Mouse (Mus musculus) hindbrain, postnatal 0 days (tissue): ENCODE measurements around the gene Arsg. TPM values are rescaled to one million over a fixed set of nuclear protein-coding genes. Genes with fewer than 3 reads are reported as not detected.

Experiments used
- ATAC-seq: fragments of 200-750 bp; cut with Nextera tagmentation; 2 replicates; pipeline ENCODE4 v1.8.0; 2017; ENCODE audit warnings: mild to moderate bottlenecking, moderate TSS enrichment, moderate library complexity
- DNase-seq: peaks from one replicate; pipeline ENCODE4 v3.0.0-alpha.2; 2015; ENCODE audit warnings: low spot score
- H3K27ac ChIP-seq: fragments of 300-500 bp; sonication (generic); 2 replicates; pipeline ENCODE4 v1.5.1; 2014; ENCODE audit warnings: mild to moderate bottlenecking
- H3K27me3 ChIP-seq: fragments of 300-500 bp; sonication (generic); 2 replicates; pipeline ENCODE4 v1.6.1; 2014; ENCODE audit warnings: low read length, mixed read lengths; ENCODE audit not compliant: insufficient read depth
- H3K36me3 ChIP-seq: fragments of 300-500 bp; sonication (generic); 2 replicates; pipeline ENCODE4 v1.6.1; 2014; ENCODE audit warnings: low read length, mixed read lengths; ENCODE audit not compliant: insufficient read depth
- H3K4me1 ChIP-seq: fragments of 300-500 bp; sonication (generic); 2 replicates; pipeline ENCODE4 v1.6.1; 2014; ENCODE audit warnings: antibody characterized with exemption, low read length, mixed read lengths; ENCODE audit not compliant: insufficient read depth
- H3K4me2 ChIP-seq: fragments of 300-500 bp; sonication (generic); 2 replicates; pipeline ENCODE4 v1.6.1; 2014; ENCODE audit warnings: low read depth, mild to moderate bottlenecking, low read length, moderate library complexity, mixed read lengths
- H3K4me3 ChIP-seq: fragments of 300-500 bp; sonication (generic); 2 replicates; pipeline ENCODE4 v1.5.1; 2014; ENCODE audit warnings: low read length
- H3K9ac ChIP-seq: fragments of 300-500 bp; sonication (generic); replicated peaks from 2 replicates; pipeline ENCODE4 v1.6.1; 2014; ENCODE audit warnings: mild to moderate bottlenecking, low read length, moderate library complexity, mixed read lengths
- H3K9me3 ChIP-seq: fragments of 300-500 bp; sonication (generic); 2 replicates; pipeline ENCODE4 v1.6.1; 2016; ENCODE audit warnings: low read length, mixed read lengths
- CTCF ChIP-seq: IDR thresholded peaks from 2 replicates; pipeline ENCODE4 v1.5.1; 2016; ENCODE audit warnings: antibody characterized with exemption, control low read depth, low read depth
- WGBS: fragments of 180-500 bp; shearing (Covaris S2); extraction: QIAGEN DNeasy Blood & Tissue Kit; methylation state at CpG from one replicate; pipeline ENCODE4 v1.1.7; 2014; 5-methylcytosine and 5-hydroxymethylcytosine counted together
- microRNA-seq, 2 experiments: library from miRNA; unstranded; fragments of <30 nt; microRNA quantifications; one replicate each; pipeline ENCODE4; 2016
- polyA plus RNA-seq: library from polyadenylated mRNA; unstranded; fragments of >200 nt; fragmentation: Nextera tagmentation; extraction: Ambion mirVana; gene quantifications from 2 replicates; pipeline ENCODE4 v1.2.1, GENCODE M21; 2015
- total RNA-seq: library from RNA; depleted of rRNA; stranded (reverse); fragments of >200 nt; gene quantifications from 2 replicates; pipeline ENCODE4 v1.2.3, GENCODE M21; 2014; rRNA removed

Gene Arsg
- total and polyA plus RNA-seq, 2 experiments from 2014 or later: 10.3 to 10.4 TPM

- WGBS: 20% methylated on average over 2 of the region's 2 CpGs
- no peaks in the 10 kb centered on the region for H3K4me1 ChIP-seq
- H3K27me3 ChIP-seq: no peaks in the 10 kb centered on the region
- H3K36me3 ChIP-seq: no peaks in the 10 kb centered on the region
- ATAC-seq (no peak), DNase-seq (peak; percentile 86)
- no peak overlapping the region for H3K4me2 ChIP-seq
- peak; percentile 82 for TF ChIP-seq CTCF
- no peak overlapping the region for H3K27ac ChIP-seq
- H3K9me3 ChIP-seq: no peaks in the 10 kb centered on the region
- H3K4me3 ChIP-seq: no peak overlapping the region
- no peak overlapping the region for H3K9ac ChIP-seq
Observed at GRCm38 (mm10) chr11:109621183-109621582, 148.0 kb downstream of the Arsg start.

DNA sequence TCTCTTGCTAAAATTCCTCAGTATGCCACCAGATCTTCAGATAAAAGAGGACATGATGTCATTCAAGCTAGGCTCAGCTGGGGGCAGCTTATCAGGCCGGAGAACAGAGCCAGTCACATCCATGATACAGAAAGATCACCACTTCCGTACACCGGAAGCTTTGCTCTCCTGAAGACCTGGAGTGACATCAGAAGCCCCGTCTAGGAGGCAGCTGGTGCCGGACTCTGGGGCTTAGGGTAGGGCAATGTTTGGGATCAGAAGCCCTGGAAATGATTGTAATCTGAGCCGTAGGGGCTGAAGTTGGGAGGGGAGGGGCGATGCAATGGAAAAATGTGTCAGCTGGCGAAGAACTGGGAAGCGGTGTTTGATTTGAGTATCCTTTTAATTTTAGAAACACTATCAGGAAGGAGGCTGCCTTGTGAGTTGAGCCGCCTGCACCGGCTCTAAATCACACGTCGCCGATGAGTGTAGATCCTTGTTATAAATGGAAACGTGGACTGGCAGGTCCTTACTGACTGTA lies 149.4 kb downstream of the Arsg start:
- TF ChIP-seq CTCF: no peak
- ATAC-seq (no peak), DNase-seq (no peak)
- 0 out of 2 replicates have a peak overlapping the region, but pooled peaks have one; percentile 5 for H3K4me2 ChIP-seq
- no peaks in the 10 kb centered on the region for H3K9me3 ChIP-seq
- H3K4me3 ChIP-seq: no peak overlapping the region
- H3K27ac ChIP-seq: no peak overlapping the region
- H3K4me1 ChIP-seq: no peaks in the 10 kb centered on the region
- H3K27me3 ChIP-seq: no peaks in the 10 kb centered on the region
- no peaks in the 10 kb centered on the region for H3K36me3 ChIP-seq
- WGBS: 44% methylated on average over 15 of the region's 15 CpGs
- H3K9ac ChIP-seq: no peak overlapping the region

Small RNA genes lying within 50 kb of the gene (microRNA-seq; reads per million reads assigned to microRNA genes)
- gene Gm25540: 0 reads per million in 2 experiments

Other genes with a start within 250 kb of the Arsg start
- 28.5 and 30.3 TPM in 2 replicates for gene Rgs9, start 175.2 kb upstream of the Arsg start, total RNA-seq
- 13.4 and 14.3 TPM in 2 replicates for gene Rgs9, start 175.2 kb upstream of the Arsg start, polyA plus RNA-seq
- 55.0 and 69.3 TPM in 2 replicates for gene Gna13, start 110.5 kb upstream of the Arsg start, total RNA-seq
- gene Gna13, start 110.5 kb upstream of the Arsg start, polyA plus RNA-seq: 38.1 and 44.4 TPM in 2 replicates
- gene 9930022D16Rik, start 59.5 kb upstream of the Arsg start, total RNA-seq: not detected in 2 replicates
- gene 9930022D16Rik, start 59.5 kb upstream of the Arsg start, polyA plus RNA-seq: not detected in 2 replicates
- 145 and 151 TPM in 2 replicates for gene Amz2, start 47.4 kb upstream of the Arsg start, total RNA-seq
- 38.4 and 38.8 TPM in 2 replicates for gene Amz2, start 47.4 kb upstream of the Arsg start, polyA plus RNA-seq
- 10.5 and 11.2 TPM in 2 replicates for gene Slc16a6, start 224 bp downstream of the Arsg start, total RNA-seq
- 7.9 and 8.7 TPM in 2 replicates for gene Slc16a6, start 224 bp downstream of the Arsg start, polyA plus RNA-seq
- gene Wipi1, start 138.6 kb downstream of the Arsg start, total RNA-seq: 14.6 and 23.3 TPM in 2 replicates
- gene Wipi1, start 138.6 kb downstream of the Arsg start, polyA plus RNA-seq: 21.0 and 23.5 TPM in 2 replicates
- 190 and 198 TPM in 2 replicates for gene Prkar1a, start 176.0 kb downstream of the Arsg start, total RNA-seq
- gene Prkar1a, start 176.0 kb downstream of the Arsg start, polyA plus RNA-seq: 425 and 435 TPM in 2 replicates
- 9.1 and 10.1 TPM in 2 replicates for gene Fam20a, start 248.9 kb downstream of the Arsg start, total RNA-seq
- 9.3 and 9.4 TPM in 2 replicates for gene Fam20a, start 248.9 kb downstream of the Arsg start, polyA plus RNA-seq